Mouse (Mus musculus) cerebral cortex, adult 2 months (tissue): ENCODE data around the gene Pcnp.

ENCODE experiments used
- WGBS: fragments of 180-500 bp; shearing (Covaris S2); methylation state at CpG from one replicate; pipeline ENCODE4 v1.1.7; 2018; 5-methylcytosine and 5-hydroxymethylcytosine counted together

The Pcnp gene

DNA sequence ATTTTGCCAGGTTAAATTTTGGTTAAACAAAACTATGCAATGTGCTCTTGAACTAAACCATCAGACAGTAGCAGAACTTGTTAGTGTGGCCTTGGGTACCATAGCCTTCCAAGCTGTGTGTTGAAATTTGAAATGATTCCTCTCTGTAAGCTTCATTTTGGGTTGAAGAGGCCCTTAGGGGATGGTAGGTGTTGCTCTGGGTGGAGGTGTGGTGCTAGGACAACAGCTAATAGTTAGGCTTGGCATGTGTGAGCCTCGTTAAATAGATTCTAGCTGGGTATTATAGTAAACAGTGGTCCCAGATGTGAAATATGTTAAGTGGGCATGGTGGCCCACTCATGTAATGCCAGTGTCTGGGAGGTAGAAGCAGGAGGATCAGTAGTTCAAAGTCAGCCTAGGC is 62.3 kb downstream of the Pcnp start:
- 14% methylated on average over 1 of the region's 1 CpGs for WGBS

DNA sequence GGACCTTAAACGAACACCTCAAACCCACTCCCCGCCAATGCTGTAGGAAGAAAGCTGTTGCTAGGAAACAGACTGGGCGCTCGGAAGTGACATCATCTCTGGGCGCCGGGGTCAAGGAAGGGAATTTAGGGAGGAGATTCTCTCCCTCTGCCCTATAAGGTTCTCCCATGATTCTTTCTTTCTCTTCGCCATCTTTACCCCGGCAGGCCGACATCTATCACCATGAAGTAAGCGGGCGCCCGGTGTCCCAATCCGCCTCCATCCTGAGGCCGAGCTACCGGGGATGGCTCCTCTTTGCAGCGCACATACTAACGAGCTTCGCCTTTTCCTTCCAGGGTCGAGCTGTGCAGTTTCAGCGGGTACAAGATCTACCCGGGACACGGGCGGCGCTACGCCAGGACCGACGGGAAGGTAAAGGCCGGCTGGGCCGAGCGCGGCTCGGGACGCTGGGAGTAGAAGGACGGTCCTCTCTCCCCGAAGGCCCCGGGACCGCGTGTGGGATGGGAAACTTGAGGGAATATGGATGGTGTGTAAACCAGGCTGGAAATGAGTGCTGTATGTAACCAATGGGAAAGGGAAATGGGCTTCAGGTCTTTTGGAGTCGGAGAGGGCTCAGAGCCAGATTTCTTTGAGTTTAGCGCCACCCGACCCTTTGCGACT is 63.2 kb downstream of the Pcnp start, which contains the start of gene Rpl24:
Gene Rpl24, plus strand, starts transcription at position 64 of the 660 bp plus-strand sequence.
- under 1% methylated on average over 42 of the region's 42 CpGs for WGBS

DNA sequence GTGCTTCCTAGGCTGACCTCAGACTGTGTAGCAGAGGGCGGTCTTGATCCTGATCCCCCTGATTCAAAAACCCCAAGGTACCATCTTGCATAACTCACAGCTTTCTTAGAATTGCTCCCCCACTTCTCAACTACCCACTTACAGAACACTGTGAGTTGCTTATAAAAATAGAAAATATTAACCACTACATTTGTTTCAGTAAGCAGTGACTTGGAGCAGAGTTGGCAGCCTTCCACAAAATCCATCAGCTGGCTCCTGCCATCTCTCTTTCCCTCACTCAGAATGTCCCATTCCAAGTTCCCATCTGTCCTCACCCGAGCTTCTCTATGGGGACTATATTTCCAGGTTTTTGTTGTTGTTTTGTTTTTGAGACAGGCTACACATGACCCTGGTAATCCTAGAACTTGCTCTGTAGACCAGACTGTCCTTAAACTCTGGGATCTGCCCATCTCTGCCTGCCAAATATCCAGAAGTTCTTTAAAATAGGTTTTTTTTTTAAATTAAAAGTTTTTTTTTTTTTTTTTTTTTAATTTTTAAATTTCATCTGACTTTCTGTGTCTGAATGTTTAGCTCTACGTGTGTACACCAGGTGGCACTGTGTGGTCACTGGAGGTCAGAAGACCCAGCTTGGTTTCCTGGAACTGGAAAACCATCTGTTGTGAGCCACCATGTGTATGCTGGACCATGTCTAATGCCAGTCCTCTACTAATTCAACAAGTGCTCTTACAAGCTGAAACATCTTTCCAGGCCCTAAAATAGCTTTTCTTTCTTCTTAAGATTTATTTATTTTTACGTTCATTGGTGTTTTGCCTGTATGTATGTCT is 65.2 kb downstream of the Pcnp start:
- WGBS = 45% methylated on average over 4 of the region's 4 CpGs

DNA sequence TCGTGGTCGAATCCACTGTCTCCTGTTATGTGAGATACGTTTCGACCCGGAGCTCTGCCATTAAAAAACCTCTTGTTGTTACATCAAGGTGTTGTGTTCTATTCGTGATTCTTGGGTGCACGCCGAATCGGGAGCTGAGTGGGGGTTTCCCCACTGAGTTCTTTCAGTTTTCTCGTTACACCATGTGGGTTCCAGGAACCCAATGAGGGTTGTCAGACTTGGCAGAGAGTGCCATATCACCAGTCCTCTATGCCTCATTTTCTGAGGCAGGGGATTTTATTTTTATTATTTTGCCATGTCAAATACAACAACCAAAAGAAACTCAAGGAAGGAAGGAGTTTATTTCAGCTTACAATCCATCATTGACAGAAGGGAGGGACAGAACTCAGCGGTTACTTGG is 66.5 kb downstream of the Pcnp start:
- WGBS = 92% methylated on average over 6 of the region's 11 CpGs
